Mouse (Mus musculus): ENCODE data around the gene Ltbp1. TPM values are rescaled to one million over a fixed set of nuclear protein-coding genes. Genes with fewer than 3 reads are reported as not detected.
A peak's percentile ranks its signal among the peaks of the same experiment; 100 is the strongest.

The Ltbp1 gene
- polyA plus RNA-seq, 1 experiment from 2014 or later: 28.3 TPM

GRCm38 (mm10) chr17:74982880-74983279, 22.5 kb upstream of the Ltbp1 start:
- ATAC-seq (ENCODE audit: borderline replicate concordance, extremely low read depth, low FRiP score, low TSS enrichment): peak; percentile 53; the same call in 1 of the 2 replicates
- Histone ChIP-seq H3K36me3 (no peaks in the 10 kb centered on the region), H3K9ac (no peak overlapping the region), H3K9me3 (no peaks in the 10 kb centered on the region), H3K4me1 (no peaks in the 10 kb centered on the region; the same call in 1 of the 2 replicates), H3K4me3 (no peak overlapping the region), H3K4me2 (no peak overlapping the region), H3K27me3 (no peaks in the 10 kb centered on the region), H3K27ac (no peak overlapping the region)
- WGBS: 29% methylated on average over 1 of the region's 1 CpGs

GRCm38 (mm10) chr17:74984071-74984470, 21.3 kb upstream of the Ltbp1 start:
- ATAC-seq (ENCODE audit: borderline replicate concordance, extremely low read depth, low FRiP score, low TSS enrichment): no peak
- Histone ChIP-seq H3K4me3 (no peak overlapping the region), H3K27me3 (no peaks in the 10 kb centered on the region), H3K9me3 (no peaks in the 10 kb centered on the region), H3K4me2 (no peak overlapping the region), H3K9ac (no peak overlapping the region), H3K36me3 (no peaks in the 10 kb centered on the region), H3K4me1 (no peaks in the 10 kb centered on the region; the same call in 1 of the 2 replicates), H3K27ac (no peak overlapping the region)
- 54% methylated on average over 1 of the region's 1 CpGs for whole genome bisulfite sequencing

DNA sequence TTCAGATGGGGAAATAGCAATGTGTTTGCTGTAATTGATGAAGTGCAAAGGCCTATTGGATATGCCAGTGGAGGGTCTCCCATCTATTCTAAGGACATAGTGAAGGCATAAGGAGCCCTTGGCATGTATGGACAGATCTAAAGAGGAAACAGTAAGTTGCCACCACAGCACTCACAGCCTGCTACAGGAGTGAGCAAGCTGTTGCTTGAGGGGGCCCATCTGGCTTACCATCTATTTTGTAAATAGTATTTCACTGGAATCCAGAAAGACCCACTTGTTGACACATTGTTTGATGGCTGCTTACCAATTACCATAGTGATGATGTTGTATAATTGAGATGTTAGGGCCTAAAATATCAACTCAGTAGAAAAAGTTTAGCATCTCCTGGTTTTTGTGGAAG, 20.7 kb upstream of the Ltbp1 start:
- Histone ChIP-seq H3K4me3 (no peak overlapping the region), H3K4me2 (no peak overlapping the region), H3K9ac (no peak overlapping the region), H3K9me3 (peaks cover 4% of the 10 kb centered on the region; the same call in 1 of the 2 replicates), H3K36me3 (no peaks in the 10 kb centered on the region), H3K27me3 (no peaks in the 10 kb centered on the region), H3K27ac (no peak overlapping the region), H3K4me1 (no peaks in the 10 kb centered on the region; the same call in 1 of the 2 replicates)
- ATAC-seq (ENCODE audit: borderline replicate concordance, extremely low read depth, low FRiP score, low TSS enrichment): peak; percentile 33; the same call in 1 of the 2 replicates

GRCm38 (mm10) chr17:74987067-74987466, 18.3 kb upstream of the Ltbp1 start:
- Histone ChIP-seq H3K9me3 (peaks cover 7% of the 10 kb centered on the region; the same call in 1 of the 2 replicates), H3K4me1 (no peaks in the 10 kb centered on the region; the same call in 1 of the 2 replicates), H3K4me3 (no peak overlapping the region), H3K9ac (no peak overlapping the region), H3K27me3 (no peaks in the 10 kb centered on the region), H3K4me2 (no peak overlapping the region), H3K36me3 (no peaks in the 10 kb centered on the region), H3K27ac (no peak overlapping the region)
- ATAC-seq (ENCODE audit: borderline replicate concordance, extremely low read depth, low FRiP score, low TSS enrichment): no peak
- WGBS: 50% methylated on average over 1 of the region's 1 CpGs

DNA sequence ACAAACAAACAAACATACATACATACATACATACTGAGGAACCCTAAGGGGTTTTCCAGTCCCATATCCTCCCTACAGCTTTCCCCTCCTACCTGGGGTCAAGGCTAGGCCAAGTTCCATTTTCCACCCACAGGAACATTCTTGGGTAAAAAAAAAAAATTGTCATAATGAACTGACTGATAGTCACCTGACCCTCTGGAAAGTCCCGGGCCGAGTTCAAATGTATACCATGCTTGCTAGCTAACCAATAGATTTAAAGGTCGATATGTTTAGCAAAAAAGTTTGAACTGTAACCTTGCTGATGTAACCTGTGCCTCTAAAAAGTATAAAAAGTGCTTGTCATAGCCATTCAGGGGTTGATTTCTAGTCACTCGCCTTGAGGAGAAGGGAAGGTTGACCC, 15.7 kb upstream of the Ltbp1 start:
- no peak overlapping the region for H3K27ac ChIP-seq
- H3K9ac ChIP-seq: no peak overlapping the region
- H3K4me1 ChIP-seq: peaks cover 15% of the 10 kb centered on the region
- H3K9me3 ChIP-seq: peaks cover 7% of the 10 kb centered on the region; the same call in 1 of the 2 replicates
- no peaks in the 10 kb centered on the region for H3K27me3 ChIP-seq
- WGBS: 90% methylated on average over 4 of the region's 4 CpGs
- H3K36me3 ChIP-seq: no peaks in the 10 kb centered on the region
- ATAC-seq (ENCODE audit: borderline replicate concordance, extremely low read depth, low FRiP score, low TSS enrichment): no peak
- H3K4me2 ChIP-seq: no peak overlapping the region
- no peak overlapping the region for H3K4me3 ChIP-seq

GRCm38 (mm10) chr17:74990561-74990960, 14.8 kb upstream of the Ltbp1 start:
- Histone ChIP-seq H3K27me3 (no peaks in the 10 kb centered on the region), H3K4me3 (no peak overlapping the region), H3K36me3 (no peaks in the 10 kb centered on the region), H3K27ac (no peak overlapping the region), H3K4me1 (peaks cover 19% of the 10 kb centered on the region), H3K9ac (no peak overlapping the region), H3K9me3 (peaks cover 7% of the 10 kb centered on the region; the same call in 1 of the 2 replicates), H3K4me2 (no peak overlapping the region)
- 76% methylated on average over 3 of the region's 3 CpGs for WGBS
- ATAC-seq (ENCODE audit: borderline replicate concordance, extremely low read depth, low FRiP score, low TSS enrichment): no peak

- H3K27ac ChIP-seq: peak overlapping the region; percentile 87
Measured at GRCm38 (mm10) chr17:74993726-74994581, 11.4 kb upstream of the Ltbp1 start.

DNA sequence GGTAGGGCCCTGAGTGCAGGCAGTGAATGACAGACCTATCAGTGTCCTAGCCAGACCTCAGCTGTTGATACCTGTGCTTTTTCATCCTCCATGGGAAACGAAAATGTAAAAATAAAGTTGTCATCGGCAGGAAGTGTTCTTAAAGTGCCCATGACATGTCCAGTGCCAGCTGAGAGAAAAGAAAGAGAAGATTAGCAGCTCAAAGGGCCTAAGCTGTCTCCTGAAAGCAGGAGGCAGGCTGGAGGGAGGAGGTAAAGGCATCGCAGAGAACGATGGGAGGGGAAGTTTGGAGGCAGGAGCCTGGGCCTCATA, 10.8 kb upstream of the Ltbp1 start:
- H3K27ac ChIP-seq: peak overlapping the region; percentile 87
- peak overlapping the region; percentile 35 for H3K4me3 ChIP-seq
- peak overlapping the region; percentile 29 for H3K9ac ChIP-seq
- WGBS: 2% methylated on average over 4 of the region's 4 CpGs
- peak overlapping the region; percentile 65 for H3K4me2 ChIP-seq
- H3K4me1 ChIP-seq: peaks cover 19% of the 10 kb centered on the region
- no peak for ATAC-seq (ENCODE audit: borderline replicate concordance, extremely low read depth, low FRiP score, low TSS enrichment)
- H3K9me3 ChIP-seq: peaks cover 5% of the 10 kb centered on the region; the same call in 1 of the 2 replicates
- no peaks in the 10 kb centered on the region for H3K27me3 ChIP-seq
- H3K36me3 ChIP-seq: no peaks in the 10 kb centered on the region

More at GRCm38 (mm10) chr17:74993726-74994581, 11.4 kb upstream of the Ltbp1 start:
- WGBS: 3% methylated on average over 26 of the region's 26 CpGs
- Histone ChIP-seq H3K4me1 (peaks cover 19% of the 10 kb centered on the region), H3K4me2 (peak overlapping the region; percentile 65), H3K9me3 (peaks cover 7% of the 10 kb centered on the region; the same call in 1 of the 2 replicates), H3K36me3 (no peaks in the 10 kb centered on the region), H3K4me3 (peak overlapping the region; percentile 35), H3K9ac (peak overlapping the region; percentile 29), H3K27me3 (no peaks in the 10 kb centered on the region)
- peak; percentile 90 for ATAC-seq (ENCODE audit: borderline replicate concordance, extremely low read depth, low FRiP score, low TSS enrichment)

GRCm38 (mm10) chr17:74995266-74995665, 10.1 kb upstream of the Ltbp1 start:
- 73% methylated on average over 3 of the region's 3 CpGs for WGBS
- no peaks in the 10 kb centered on the region for H3K36me3 ChIP-seq
- no peaks in the 10 kb centered on the region for H3K9me3 ChIP-seq
- H3K27me3 ChIP-seq: no peaks in the 10 kb centered on the region
- H3K4me1 ChIP-seq: peaks cover 19% of the 10 kb centered on the region
- no peak for ATAC-seq (ENCODE audit: borderline replicate concordance, extremely low read depth, low FRiP score, low TSS enrichment)
- no peak overlapping the region for H3K27ac ChIP-seq
- H3K9ac ChIP-seq: no peak overlapping the region
- no peak overlapping the region for H3K4me2 ChIP-seq
- H3K4me3 ChIP-seq: no peak overlapping the region

GRCm38 (mm10) chr17:75000066-75000465, 5.3 kb upstream of the Ltbp1 start:
- no peak overlapping the region for H3K27ac ChIP-seq
- no peaks in the 10 kb centered on the region for H3K9me3 ChIP-seq
- no peak overlapping the region for H3K4me3 ChIP-seq
- 0 out of 2 replicates have a peak, but pooled peaks cover 2% of the 10 kb centered on the region for H3K4me1 ChIP-seq
- no peaks in the 10 kb centered on the region for H3K27me3 ChIP-seq
- no peaks in the 10 kb centered on the region for H3K36me3 ChIP-seq
- H3K4me2 ChIP-seq: no peak overlapping the region
- H3K9ac ChIP-seq: no peak overlapping the region
- ATAC-seq (ENCODE audit: borderline replicate concordance, extremely low read depth, low FRiP score, low TSS enrichment): no peak
- WGBS: 75% methylated on average over 2 of the region's 2 CpGs

DNA sequence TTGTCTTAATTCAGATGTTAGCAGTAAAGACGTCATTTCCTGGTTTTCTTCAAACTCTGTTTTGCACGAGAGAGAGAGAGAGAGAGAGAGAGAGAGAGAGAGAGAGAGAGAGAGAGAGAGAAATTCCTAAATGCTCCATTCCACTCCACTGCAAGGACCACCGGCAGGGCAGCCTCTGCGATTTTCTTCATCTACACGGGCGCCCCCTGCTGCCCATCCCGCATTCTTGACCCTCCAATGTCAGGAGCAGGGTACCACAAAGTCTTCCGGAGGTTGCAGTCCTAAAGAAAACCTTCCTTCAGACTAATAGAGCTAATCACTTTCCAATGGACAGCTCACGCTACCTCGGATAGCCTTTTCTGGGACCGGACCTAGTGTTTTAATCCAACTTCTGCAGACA, 548 bp upstream of the Ltbp1 start:
- peak overlapping the region; percentile 87 for H3K27ac ChIP-seq
- WGBS: under 1% methylated on average over 11 of the region's 11 CpGs
- peak overlapping the region; percentile 68 for H3K4me3 ChIP-seq
- peak; percentile 87 for ATAC-seq (ENCODE audit: borderline replicate concordance, extremely low read depth, low FRiP score, low TSS enrichment)
- H3K9me3 ChIP-seq: no peaks in the 10 kb centered on the region
- H3K4me1 ChIP-seq: peaks cover 14% of the 10 kb centered on the region
- H3K9ac ChIP-seq: peak overlapping the region; percentile 75; the same call in 1 of the 2 replicates
- H3K4me2 ChIP-seq: peak overlapping the region; percentile 97
- no peaks in the 10 kb centered on the region for H3K36me3 ChIP-seq
- no peaks in the 10 kb centered on the region for H3K27me3 ChIP-seq

Data from lung, embryonic 15.5 days (tissue).